Mouse (Mus musculus) embryo, embryonic 11.5 days (tissue): ENCODE results near the gene Hist1h2ag.

Experiments used
- DNase-seq: peaks from one replicate; pipeline ENCODE4 v3.0.0-alpha.2; 2012; ENCODE audit warnings: low read depth, low spot score

The Hist1h2ag gene

GRCm38 (mm10) chr13:22036986-22037385 lies 5.8 kb downstream of the Hist1h2ag start:
- no peak for DNase-seq

GRCm38 (mm10) chr13:22036149-22036956 lies 6.4 kb downstream of the Hist1h2ag start:
- DNase-seq: no peak

DNA sequence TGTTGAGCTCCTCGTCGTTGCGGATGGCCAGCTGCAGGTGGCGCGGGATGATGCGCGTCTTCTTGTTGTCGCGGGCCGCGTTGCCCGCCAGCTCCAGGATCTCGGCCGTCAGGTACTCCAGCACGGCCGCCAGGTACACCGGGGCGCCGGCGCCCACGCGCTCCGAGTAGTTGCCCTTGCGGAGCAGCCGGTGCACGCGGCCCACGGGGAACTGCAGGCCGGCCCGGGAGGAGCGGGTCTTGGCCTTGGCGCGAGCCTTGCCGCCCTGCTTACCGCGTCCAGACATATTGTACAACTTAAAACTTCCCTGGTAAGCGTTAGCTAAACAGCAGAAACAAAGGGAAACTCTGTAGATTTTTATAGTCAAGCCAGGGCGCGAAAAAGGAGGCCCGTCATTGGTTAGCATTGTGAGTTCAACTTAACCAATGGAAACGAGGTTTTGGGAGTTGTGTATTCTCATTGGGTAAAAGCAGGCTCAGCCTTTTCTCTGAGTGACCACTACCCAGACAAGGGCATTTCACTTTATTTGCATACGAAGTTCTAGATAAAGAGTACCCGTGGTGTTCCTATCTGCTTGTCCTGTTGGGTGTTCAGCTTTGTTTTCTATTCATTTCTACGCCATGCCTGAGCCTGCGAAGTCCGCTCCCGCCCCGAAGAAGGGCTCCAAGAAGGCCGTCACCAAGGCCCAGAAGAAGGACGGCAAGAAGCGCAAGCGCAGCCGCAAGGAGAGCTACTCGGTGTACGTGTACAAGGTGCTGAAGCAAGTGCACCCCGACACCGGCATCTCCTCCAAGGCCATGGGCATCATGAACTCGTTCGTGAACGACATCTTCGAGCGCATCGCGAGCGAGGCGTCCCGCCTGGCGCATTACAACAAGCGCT lies 7.2 kb downstream of the Hist1h2ag start, which contains the start of the genes Hist1h2ah and Hist1h2bk:
TSS of gene Hist1h2ah (minus strand) at position 302 of the 882 bp plus-strand sequence.
TSS of gene Hist1h2bk (plus strand) at position 604 of the 882 bp plus-strand sequence.
- peak; percentile 87 for DNase-seq

GRCm38 (mm10) chr13:22034443-22035266 lies 8.1 kb downstream of the Hist1h2ag start:
- DNase-seq: no peak

- DNase-seq: no peak
These were observed 8.9 kb downstream of the Hist1h2ag start for GRCm38 (mm10) chr13:22033741-22034442.

- DNase-seq: no peak
These were observed 12.3 kb downstream of the Hist1h2ag start for GRCm38 (mm10) chr13:22030493-22030892.

- DNase-seq: no peak
These were observed 12.8 kb downstream of the Hist1h2ag start for GRCm38 (mm10) chr13:22029928-22030327.

- DNase-seq: peak; percentile 89
These were observed 13.9 kb downstream of the Hist1h2ag start for GRCm38 (mm10) chr13:22028673-22029460.

DNA sequence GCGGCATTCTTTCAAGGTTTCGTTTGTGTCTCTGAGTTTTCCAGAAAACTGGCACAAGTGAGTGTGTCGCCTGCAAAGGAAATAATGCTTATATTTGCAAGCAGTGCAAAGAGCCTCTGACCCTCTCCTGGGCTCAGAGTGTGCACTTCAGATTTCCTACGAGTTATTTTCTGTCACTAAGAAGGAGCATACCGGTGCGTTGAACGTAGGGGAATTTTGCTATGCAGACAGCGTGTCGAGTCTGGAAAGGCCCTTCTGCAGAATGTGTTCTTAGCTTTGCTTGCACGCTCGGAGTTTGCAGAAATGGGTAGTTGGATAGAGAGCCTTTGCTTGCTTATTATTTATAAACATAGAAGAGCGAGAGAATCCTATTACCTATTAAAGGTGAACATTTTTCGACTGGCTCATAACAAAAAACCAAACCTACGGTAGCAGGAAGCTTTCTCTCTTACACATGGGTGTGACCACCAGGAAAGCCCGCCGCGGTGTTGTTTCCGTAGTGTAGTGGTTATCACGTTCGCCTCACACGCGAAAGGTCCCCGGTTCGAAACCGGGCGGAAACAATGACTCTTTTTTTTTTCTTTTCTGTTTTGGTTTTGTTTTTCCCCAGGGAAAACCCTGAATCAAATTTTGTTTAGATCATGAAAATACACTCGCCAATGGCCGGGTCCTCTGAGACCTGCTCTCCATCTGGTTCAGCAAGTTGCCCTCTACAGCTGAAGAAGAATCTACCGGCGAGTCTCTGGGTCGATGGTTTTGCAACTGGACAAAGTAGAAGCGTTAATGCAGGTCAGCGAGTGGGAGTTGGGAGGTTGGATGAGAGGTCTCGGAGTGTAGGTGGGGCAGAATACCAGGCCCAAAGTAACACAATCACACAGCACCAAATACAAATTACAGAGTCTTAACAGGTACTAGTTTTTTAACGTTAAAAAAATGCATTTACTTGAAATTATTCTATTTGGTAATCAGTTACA lies 16.4 kb downstream of the Hist1h2ag start:
- DNase-seq: no peak

- peak; percentile 87 for DNase-seq
These were observed 20.5 kb downstream of the Hist1h2ag start for GRCm38 (mm10) chr13:22022241-22022640.

DNA sequence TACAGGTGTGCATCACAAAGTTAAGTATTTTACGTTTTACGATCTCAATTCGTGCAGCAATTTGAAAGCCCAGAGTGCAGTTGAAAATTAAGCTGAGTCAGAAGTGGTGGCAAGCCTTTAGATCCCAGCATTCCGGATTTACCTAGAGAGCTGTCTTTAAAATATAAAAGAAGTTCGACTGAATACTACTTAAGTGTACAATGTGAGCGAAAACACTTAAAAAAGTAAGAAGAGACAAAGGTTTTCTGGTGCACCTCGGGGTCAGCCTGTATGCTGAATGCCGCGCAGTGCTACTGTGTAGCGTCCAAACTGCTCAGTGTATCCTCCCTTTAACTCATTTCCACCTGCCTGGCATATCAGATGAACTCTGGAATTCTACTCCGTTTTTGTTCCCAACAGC lies 21.2 kb downstream of the Hist1h2ag start:
- no peak for DNase-seq

- no peak for DNase-seq
These were observed 21.8 kb downstream of the Hist1h2ag start for GRCm38 (mm10) chr13:22020901-22021339.

DNA sequence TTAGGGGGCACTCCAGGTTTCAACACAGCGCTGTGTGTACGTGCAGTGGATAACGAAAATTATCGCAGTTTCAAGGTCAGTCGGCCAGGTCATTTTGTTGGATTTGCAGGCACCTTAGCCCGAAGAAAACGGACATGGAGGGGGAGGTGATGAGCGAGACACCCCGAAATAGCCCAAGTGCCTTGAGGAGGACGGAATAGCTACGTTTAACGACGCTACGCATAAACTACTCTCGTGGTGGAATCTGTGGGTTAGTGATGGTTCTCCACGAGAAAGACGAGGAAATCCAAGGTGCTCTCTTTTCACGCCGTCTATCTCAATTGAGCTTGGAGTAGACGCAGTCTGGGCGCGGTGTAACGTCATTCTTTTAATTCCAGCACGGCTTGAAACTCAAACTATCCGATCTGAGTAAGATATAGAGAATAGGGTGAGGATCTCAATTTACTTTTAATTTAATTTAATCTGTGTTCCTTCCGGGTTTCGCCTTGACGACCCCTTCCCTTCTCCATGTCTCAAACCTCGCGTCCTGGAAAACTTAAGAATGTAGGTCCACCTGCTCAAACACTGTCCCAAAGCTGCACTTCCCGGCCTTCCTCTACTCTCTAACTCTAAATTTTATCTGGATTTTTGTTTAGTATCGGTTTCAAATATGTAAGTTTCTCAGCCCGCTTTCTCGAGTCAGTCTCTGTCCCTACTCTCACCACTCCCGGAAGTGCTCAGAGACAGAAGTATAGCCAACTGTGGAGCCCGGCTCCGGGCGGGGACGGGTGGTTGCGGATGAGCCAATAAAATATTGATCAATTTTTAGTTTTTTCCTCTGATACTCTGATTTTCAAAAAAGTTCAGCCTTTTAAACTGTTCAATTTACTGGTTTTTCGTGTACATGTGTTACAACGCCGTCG lies 22.6 kb downstream of the Hist1h2ag start:
- no peak for DNase-seq

GRCm38 (mm10) chr13:22015479-22016450 lies 27.0 kb downstream of the Hist1h2ag start:
- DNase-seq: peak; percentile 83

- no peak for DNase-seq
These were observed 28.3 kb downstream of the Hist1h2ag start for GRCm38 (mm10) chr13:22014411-22014845.

DNA sequence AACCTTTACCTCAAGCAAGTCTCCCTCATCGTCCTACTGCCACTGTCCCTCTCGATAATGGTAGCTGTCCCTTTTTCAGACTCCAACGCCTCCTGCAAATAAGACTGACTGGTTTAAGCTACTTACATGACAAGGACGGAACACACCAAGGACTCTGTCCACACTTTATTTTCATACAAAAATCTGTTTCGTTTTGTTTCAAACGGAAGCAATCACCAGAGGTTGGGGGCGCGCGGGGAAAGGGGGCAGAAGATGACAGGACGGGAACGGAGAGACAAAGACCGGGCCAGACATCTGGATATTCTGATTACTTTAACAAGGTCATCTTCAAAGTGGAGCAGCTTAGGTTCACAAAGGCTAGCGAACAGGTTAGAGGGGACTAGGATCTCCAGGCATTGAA lies 29.0 kb downstream of the Hist1h2ag start:
- DNase-seq: no peak
